18 mouse cellular contexts compared by ENCODE assay signal in the genomic region with DNA sequence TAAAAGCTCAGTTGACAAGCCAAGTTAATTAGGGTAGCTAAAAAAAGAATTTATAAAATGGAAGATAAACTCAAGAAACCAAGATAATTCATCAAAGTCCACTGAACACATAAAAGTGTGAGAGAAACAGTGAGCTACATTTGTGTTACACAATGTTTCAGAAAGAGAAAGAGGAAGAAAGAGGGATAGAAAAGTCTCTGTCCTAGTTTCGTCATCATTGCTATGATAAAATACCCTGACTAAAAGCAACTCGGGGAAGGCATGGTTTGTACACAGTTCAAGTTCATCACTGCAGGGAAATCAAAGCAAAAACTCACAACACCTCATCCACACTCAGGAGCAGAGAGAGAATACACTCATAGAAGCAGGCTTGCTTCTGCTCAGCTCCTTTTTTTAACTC.
A peak's percentile ranks its signal among the peaks of the same experiment; 100 is the strongest.
DNase-seq lines count a peak whose midpoint lies in the region; ATAC-seq lines count a peak whose summit lies in the region.
"Had no signal": no experiment of that assay in that cellular context is flagged by ENCODE, and none has a peak within 500 bp of the region (broad histone marks: within the 10 kb centered on the region; RNA-seq: fewer than 3 reads in every experiment).

No protein-coding gene starts in this region.

- no peak overlapping the region for H3K27ac ChIP-seq in forebrain, embryonic 10.5 days
- H3K27ac ChIP-seq: embryonic facial prominence, embryonic 10.5 days; embryonic facial prominence, embryonic 12.5 days; forebrain, embryonic 12.5 days had no signal

- H3K4me3 ChIP-seq in forebrain, embryonic 10.5 days: no peak overlapping the region
- H3K4me3 ChIP-seq: embryonic facial prominence, embryonic 10.5 days; embryonic facial prominence, embryonic 12.5 days; forebrain, embryonic 12.5 days had no signal

- no peaks in the 10 kb centered on the region for H3K27me3 ChIP-seq in forebrain, embryonic 10.5 days (ENCODE audit: poor library complexity, severe bottlenecking)
- H3K27me3 ChIP-seq: embryonic facial prominence, embryonic 12.5 days; forebrain, embryonic 12.5 days had no signal

- H3K4me1 ChIP-seq in forebrain, embryonic 10.5 days: no peaks in the 10 kb centered on the region
- H3K4me1 ChIP-seq: embryonic facial prominence, embryonic 10.5 days; embryonic facial prominence, embryonic 12.5 days; forebrain, embryonic 12.5 days had no signal

- no peaks in the 10 kb centered on the region for H3K36me3 ChIP-seq in forebrain, embryonic 10.5 days (replicated peaks)
- H3K36me3 ChIP-seq: embryonic facial prominence, embryonic 10.5 days; embryonic facial prominence, embryonic 12.5 days; forebrain, embryonic 12.5 days had no signal

- peak; percentile 13 for DNase-seq in 416B (ENCODE audit: low read depth)
- DNase-seq in forebrain, embryonic 10.5 days (ENCODE audit: extremely low spot score, low spot score): no peak
- DNase-seq in lung, postnatal 10 days: no peak
- DNase-seq: adrenal gland, adult 8-10 months; adrenal gland, postnatal 14 days; adrenal gland, postnatal 36 days; cerebellum, adult 11-12 months; cerebellum, adult 2 months; cerebellum, adult 9-10 months; cerebellum, postnatal 10 days; cerebellum, postnatal 25 days had no signal

- WGBS in forebrain, embryonic 10.5 days: 85% methylated on average over 2 of the region's 2 CpGs

- H3K9me3 ChIP-seq in forebrain, embryonic 10.5 days: no peaks in the 10 kb centered on the region
- H3K9me3 ChIP-seq: embryonic facial prominence, embryonic 10.5 days; embryonic facial prominence, embryonic 12.5 days; forebrain, embryonic 12.5 days had no signal

- peak; percentile 91 for ATAC-seq in granulocyte monocyte progenitor cell, adult 5-6 weeks (replicated peaks; ENCODE audit: poor library complexity, severe bottlenecking)
- ATAC-seq in megakaryocyte progenitor cell, adult 5-6 weeks (replicated peaks; ENCODE audit: poor library complexity): peak; percentile 82
- ATAC-seq: forebrain, embryonic 14.5 days; forebrain, embryonic 16.5 days had no signal
